Mouse (Mus musculus): Measurements from ENCODE around the gene Agfg2.
A peak's percentile ranks its signal among the peaks of the same experiment; 100 is the strongest.

Gene Agfg2

DNA sequence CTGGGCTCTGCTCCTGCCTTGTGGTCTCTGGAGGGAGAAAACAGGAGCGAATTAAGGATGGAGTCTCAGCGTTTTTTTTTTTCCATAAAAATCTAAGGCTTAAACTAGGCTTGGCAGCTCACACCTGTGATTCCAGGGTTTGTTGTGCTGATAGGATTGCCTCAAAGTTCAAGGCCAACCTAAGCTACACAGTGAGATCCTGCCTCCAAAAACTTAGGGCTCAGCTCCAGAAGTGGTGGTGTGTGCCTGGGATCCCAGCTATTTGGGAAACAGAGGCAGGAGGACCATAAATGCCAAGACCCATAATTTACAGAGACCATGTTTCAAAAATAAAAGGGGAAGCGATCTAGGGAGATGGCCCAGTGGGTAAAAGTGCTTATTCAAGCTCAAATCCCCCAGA is 75.2 kb downstream of the Agfg2 start:
- no peak for DNase-seq (ENCODE audit: low read depth, low spot score)

DNA sequence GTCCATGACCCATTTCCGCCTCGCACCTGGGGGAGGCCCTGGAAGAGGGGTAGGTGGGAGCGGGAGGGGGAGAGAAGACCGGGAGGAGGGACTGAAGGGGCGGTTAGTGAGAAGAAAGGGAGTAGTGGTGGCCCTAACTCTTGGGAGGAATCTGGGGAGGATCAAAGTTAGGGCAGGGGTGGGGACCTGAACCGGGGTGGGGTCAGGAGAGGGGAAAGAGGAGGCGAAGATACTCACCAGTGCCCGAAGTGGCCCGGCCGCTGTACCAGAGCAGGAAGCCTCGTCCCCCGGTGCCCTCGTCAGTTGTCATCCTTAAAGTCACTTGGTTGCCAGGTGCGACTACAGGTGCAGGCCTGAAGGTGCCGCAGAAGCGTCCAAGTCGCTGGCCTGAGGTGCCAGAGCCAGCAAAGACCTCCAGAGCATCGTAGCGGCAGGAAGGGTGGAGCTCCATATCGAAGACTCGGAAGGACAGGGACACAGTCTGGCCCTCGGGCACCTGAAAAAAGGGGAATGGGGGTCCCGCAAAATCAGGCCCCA is 75.8 kb downstream of the Agfg2 start:
- no peak for DNase-seq (ENCODE audit: low read depth, low spot score)

GRCm38 (mm10) chr5:137607860-137608653 is 76.5 kb downstream of the Agfg2 start:
- no peak for DNase-seq (ENCODE audit: low read depth, low spot score)

DNA sequence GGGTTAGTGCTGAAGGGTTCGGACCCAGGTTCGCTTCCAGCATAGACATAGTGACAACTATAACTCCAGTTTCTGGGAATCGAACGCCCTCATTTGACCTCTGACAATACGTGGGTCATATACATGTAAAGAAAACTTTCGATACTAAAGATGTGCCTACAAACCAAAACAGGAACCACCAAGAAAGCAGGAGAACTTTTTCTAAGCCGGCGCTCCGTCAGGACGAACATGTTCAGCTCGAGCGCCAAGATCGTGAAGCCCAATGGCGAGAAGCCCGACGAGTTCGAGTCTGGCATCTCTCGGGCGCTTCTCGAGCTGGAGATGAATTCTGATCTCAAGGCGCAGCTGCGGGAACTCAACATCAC is 83.2 kb downstream of the Agfg2 start:
- no peak for DNase-seq (ENCODE audit: low read depth, low spot score)

GRCm38 (mm10) chr5:137600619-137601364 is 83.7 kb downstream of the Agfg2 start, which contains the start of gene Mospd3:
Gene Mospd3 (minus strand): TSS chr5:137601058.
- DNase-seq (ENCODE audit: low read depth, low spot score): peak; percentile 96
